Mouse (Mus musculus): ENCODE data around the gene Socs5.
"Not testable (repeated sequence)": the region's sequence is repeated elsewhere in the genome, so short reads cannot be mapped to it uniquely, and the experiment has no call there.

Socs5 gene

GRCm38 (mm10) chr17:87107623-87108221, at the start of gene Socs5:
Gene Socs5 (plus strand): TSS chr17:87107679.
- H3K36me3 ChIP-seq (ENCODE audit: control insufficient read depth, insufficient read depth, low read length, poor library complexity, severe bottlenecking), result no peaks in the 10 kb centered on the region
- no peaks in the 10 kb centered on the region for H3K27me3 ChIP-seq (ENCODE audit: control insufficient read depth, insufficient read depth, low read length, poor library complexity, severe bottlenecking)
- no peak for DNase-seq (ENCODE audit: low read depth, low spot score)

- DNase-seq (ENCODE audit: low read depth, low spot score), result no peak
- Histone ChIP-seq H3K36me3 (ENCODE audit: control insufficient read depth, insufficient read depth, low read length, poor library complexity, severe bottlenecking) (no peaks in the 10 kb centered on the region), H3K27me3 (ENCODE audit: control insufficient read depth, insufficient read depth, low read length, poor library complexity, severe bottlenecking) (no peaks in the 10 kb centered on the region)
These were observed 44.8 kb upstream of the Socs5 start for GRCm38 (mm10) chr17:87062639-87063038.

- no peak for DNase-seq (ENCODE audit: low read depth, low spot score)
- Histone ChIP-seq H3K27me3 (ENCODE audit: control insufficient read depth, insufficient read depth, low read length, poor library complexity, severe bottlenecking) (no peaks in the 10 kb centered on the region), H3K36me3 (ENCODE audit: control insufficient read depth, insufficient read depth, low read length, poor library complexity, severe bottlenecking) (no peaks in the 10 kb centered on the region)
These were observed 44.0 kb upstream of the Socs5 start for GRCm38 (mm10) chr17:87063461-87063860.

- Histone ChIP-seq H3K36me3 (ENCODE audit: control insufficient read depth, insufficient read depth, low read length, poor library complexity, severe bottlenecking) (no peaks in the 10 kb centered on the region), H3K27me3 (ENCODE audit: control insufficient read depth, insufficient read depth, low read length, poor library complexity, severe bottlenecking) (no peaks in the 10 kb centered on the region)
- DNase-seq (ENCODE audit: low read depth, low spot score), result peak; percentile 70
These were observed 43.5 kb upstream of the Socs5 start for GRCm38 (mm10) chr17:87063969-87064368.

GRCm38 (mm10) chr17:87068997-87069396, 38.5 kb upstream of the Socs5 start:
- DNase-seq (ENCODE audit: low read depth, low spot score), result no peak
- H3K36me3 ChIP-seq (ENCODE audit: control insufficient read depth, insufficient read depth, low read length, poor library complexity, severe bottlenecking), result no peaks in the 10 kb centered on the region

GRCm38 (mm10) chr17:87072183-87072582, 35.3 kb upstream of the Socs5 start:
- H3K36me3 ChIP-seq (ENCODE audit: control insufficient read depth, insufficient read depth, low read length, poor library complexity, severe bottlenecking); DNase-seq (ENCODE audit: low read depth, low spot score); H3K27me3 ChIP-seq (ENCODE audit: control insufficient read depth, insufficient read depth, low read length, poor library complexity, severe bottlenecking): not testable (repeated sequence)

More at GRCm38 (mm10) chr17:87068997-87069396, 38.5 kb upstream of the Socs5 start:
- H3K27me3 ChIP-seq (ENCODE audit: control insufficient read depth, insufficient read depth, low read length, poor library complexity, severe bottlenecking), result no peaks in the 10 kb centered on the region

GRCm38 (mm10) chr17:87072766-87073440, 34.6 kb upstream of the Socs5 start:
- H3K27me3 ChIP-seq (ENCODE audit: control insufficient read depth, insufficient read depth, low read length, poor library complexity, severe bottlenecking), result no peaks in the 10 kb centered on the region
- no peaks in the 10 kb centered on the region for H3K36me3 ChIP-seq (ENCODE audit: control insufficient read depth, insufficient read depth, low read length, poor library complexity, severe bottlenecking)
- no peak for DNase-seq (ENCODE audit: low read depth, low spot score)

GRCm38 (mm10) chr17:87073470-87073869, 34.0 kb upstream of the Socs5 start:
- Histone ChIP-seq H3K36me3 (ENCODE audit: control insufficient read depth, insufficient read depth, low read length, poor library complexity, severe bottlenecking) (no peaks in the 10 kb centered on the region), H3K27me3 (ENCODE audit: control insufficient read depth, insufficient read depth, low read length, poor library complexity, severe bottlenecking) (no peaks in the 10 kb centered on the region)
- no peak for DNase-seq (ENCODE audit: low read depth, low spot score)

- not testable (repeated sequence) for H3K36me3 ChIP-seq (ENCODE audit: control insufficient read depth, insufficient read depth, low read length, poor library complexity, severe bottlenecking); H3K27me3 ChIP-seq (ENCODE audit: control insufficient read depth, insufficient read depth, low read length, poor library complexity, severe bottlenecking); DNase-seq (ENCODE audit: low read depth, low spot score)
These were observed 29.3 kb upstream of the Socs5 start for GRCm38 (mm10) chr17:87078217-87078616.

- Histone ChIP-seq H3K36me3 (ENCODE audit: control insufficient read depth, insufficient read depth, low read length, poor library complexity, severe bottlenecking) (no peaks in the 10 kb centered on the region), H3K27me3 (ENCODE audit: control insufficient read depth, insufficient read depth, low read length, poor library complexity, severe bottlenecking) (no peaks in the 10 kb centered on the region)
- no peak for DNase-seq (ENCODE audit: low read depth, low spot score)
These were observed 26.8 kb upstream of the Socs5 start for GRCm38 (mm10) chr17:87080724-87081123.

- Histone ChIP-seq H3K36me3 (ENCODE audit: control insufficient read depth, insufficient read depth, low read length, poor library complexity, severe bottlenecking) (no peaks in the 10 kb centered on the region), H3K27me3 (ENCODE audit: control insufficient read depth, insufficient read depth, low read length, poor library complexity, severe bottlenecking) (no peaks in the 10 kb centered on the region)
- DNase-seq (ENCODE audit: low read depth, low spot score), result no peak
These were observed 24.9 kb upstream of the Socs5 start for GRCm38 (mm10) chr17:87082547-87082946.

GRCm38 (mm10) chr17:87083671-87084070, 23.8 kb upstream of the Socs5 start:
- H3K36me3 ChIP-seq (ENCODE audit: control insufficient read depth, insufficient read depth, low read length, poor library complexity, severe bottlenecking), result no peaks in the 10 kb centered on the region
- DNase-seq (ENCODE audit: low read depth, low spot score), result no peak
- H3K27me3 ChIP-seq (ENCODE audit: control insufficient read depth, insufficient read depth, low read length, poor library complexity, severe bottlenecking), result no peaks in the 10 kb centered on the region

GRCm38 (mm10) chr17:87085726-87086125, 21.8 kb upstream of the Socs5 start:
- H3K36me3 ChIP-seq (ENCODE audit: control insufficient read depth, insufficient read depth, low read length, poor library complexity, severe bottlenecking), result no peaks in the 10 kb centered on the region
- DNase-seq (ENCODE audit: low read depth, low spot score), result no peak
- H3K27me3 ChIP-seq (ENCODE audit: control insufficient read depth, insufficient read depth, low read length, poor library complexity, severe bottlenecking), result no peaks in the 10 kb centered on the region

GRCm38 (mm10) chr17:87089296-87089695, 18.2 kb upstream of the Socs5 start:
- no peak for DNase-seq (ENCODE audit: low read depth, low spot score)
- H3K27me3 ChIP-seq (ENCODE audit: control insufficient read depth, insufficient read depth, low read length, poor library complexity, severe bottlenecking), result no peaks in the 10 kb centered on the region
- H3K36me3 ChIP-seq (ENCODE audit: control insufficient read depth, insufficient read depth, low read length, poor library complexity, severe bottlenecking), result no peaks in the 10 kb centered on the region

GRCm38 (mm10) chr17:87093061-87093460, 14.4 kb upstream of the Socs5 start:
- H3K36me3 ChIP-seq (ENCODE audit: control insufficient read depth, insufficient read depth, low read length, poor library complexity, severe bottlenecking), result no peaks in the 10 kb centered on the region
- no peak for DNase-seq (ENCODE audit: low read depth, low spot score)

GRCm38 (mm10) chr17:87096951-87097350, 10.5 kb upstream of the Socs5 start:
- no peaks in the 10 kb centered on the region for H3K27me3 ChIP-seq (ENCODE audit: control insufficient read depth, insufficient read depth, low read length, poor library complexity, severe bottlenecking)
- H3K36me3 ChIP-seq (ENCODE audit: control insufficient read depth, insufficient read depth, low read length, poor library complexity, severe bottlenecking), result no peaks in the 10 kb centered on the region
- DNase-seq (ENCODE audit: low read depth, low spot score), result no peak

More at GRCm38 (mm10) chr17:87093061-87093460, 14.4 kb upstream of the Socs5 start:
- no peaks in the 10 kb centered on the region for H3K27me3 ChIP-seq (ENCODE audit: control insufficient read depth, insufficient read depth, low read length, poor library complexity, severe bottlenecking)
